Mouse (Mus musculus) neural tube, embryonic 12.5 days (tissue): ENCODE measurements around the gene Nav2. TPM values are rescaled to one million over a fixed set of nuclear protein-coding genes. Genes with fewer than 3 reads are reported as not detected.

Experiments
- ATAC-seq: fragments of 200-750 bp; cut with Nextera tagmentation; 2 replicates; pipeline ENCODE4 v1.8.0; 2017; ENCODE audit warnings: low read depth, mild to moderate bottlenecking, moderate TSS enrichment, moderate library complexity; ENCODE audit not compliant: low FRiP score
- H3K27ac ChIP-seq: fragments of 300-500 bp; sonication (generic); 2 replicates; pipeline ENCODE4 v1.5.1; 2016
- H3K27me3 ChIP-seq: fragments of 300-500 bp; sonication (generic); replicated peaks from 2 replicates; pipeline ENCODE4 v1.6.1; 2016; ENCODE audit warnings: mild to moderate bottlenecking
- H3K36me3 ChIP-seq: fragments of 300-500 bp; sonication (generic); 2 replicates; pipeline ENCODE4 v1.6.1; 2016; ENCODE audit warnings: mild to moderate bottlenecking
- H3K4me1 ChIP-seq: fragments of 300-500 bp; sonication (generic); 2 replicates; pipeline ENCODE4 v1.6.1; 2016
- H3K4me2 ChIP-seq: fragments of 300-500 bp; sonication (generic); replicated peaks from 2 replicates; pipeline ENCODE4 v1.6.1; 2016; ENCODE audit warnings: mild to moderate bottlenecking
- H3K4me3 ChIP-seq: fragments of 300-500 bp; sonication (generic); 2 replicates; pipeline ENCODE4 v1.5.1; 2016
- H3K9ac ChIP-seq: fragments of 300-500 bp; sonication (generic); 2 replicates; pipeline ENCODE4 v1.6.1; 2016; ENCODE audit warnings: mild to moderate bottlenecking
- H3K9me3 ChIP-seq: fragments of 300-500 bp; sonication (generic); 2 replicates; pipeline ENCODE4 v1.6.1; 2016; ENCODE audit warnings: mild to moderate bottlenecking
- WGBS: fragments of 180-500 bp; shearing (Covaris S2); methylation state at CpG from one replicate; pipeline ENCODE4 v1.1.7; 2016; 5-methylcytosine and 5-hydroxymethylcytosine counted together
- polyA plus RNA-seq: library from polyadenylated mRNA; unstranded; fragments of >200 nt; fragmentation: Nextera tagmentation; extraction: Ambion mirVana; gene quantifications from 2 replicates; pipeline ENCODE4 v1.2.1, GENCODE M21; 2016

Nav2 gene
- polyA plus RNA-seq, 1 experiment from 2014 or later, result 25.2 TPM

GRCm38 (mm10) chr7:49639864-49640708 lies 731.6 kb downstream of the Nav2 start:
- 0 out of 2 replicates have a peak, but pooled peaks cover 4% of the 10 kb centered on the region for H3K9me3 ChIP-seq
- H3K4me2 ChIP-seq, result no peak overlapping the region
- H3K4me3 ChIP-seq, result no peak overlapping the region
- 5% methylated on average over 18 of the region's 18 CpGs for WGBS
- no peak overlapping the region for H3K27ac ChIP-seq
- H3K36me3 ChIP-seq, result no peaks in the 10 kb centered on the region
- H3K27me3 ChIP-seq, result peaks cover 100% of the 10 kb centered on the region
- H3K9ac ChIP-seq, result no peak overlapping the region
- no peak for ATAC-seq
- peaks cover 8% of the 10 kb centered on the region; the same call in 1 of the 2 replicates for H3K4me1 ChIP-seq

- Histone ChIP-seq H3K27ac (no peak overlapping the region), H3K4me1 (peaks cover 4% of the 10 kb centered on the region; the same call in 1 of the 2 replicates), H3K36me3 (no peaks in the 10 kb centered on the region), H3K9me3 (peaks cover 8% of the 10 kb centered on the region), H3K27me3 (peaks cover 100% of the 10 kb centered on the region), H3K9ac (no peak overlapping the region), H3K4me2 (no peak overlapping the region), H3K4me3 (no peak overlapping the region)
- ATAC-seq, result no peak
- WGBS, result 12% methylated on average over 3 of the region's 3 CpGs
Observed at GRCm38 (mm10) chr7:49640709-49641305, 732.3 kb downstream of the Nav2 start.

Other genes with a start within 250 kb of the Nav2 start
- gene Zdhhc13, start 119.7 kb upstream of the Nav2 start, polyA plus RNA-seq, result 34.0 and 42.6 TPM in 2 replicates
- gene Csrp3, start 60.7 kb upstream of the Nav2 start, polyA plus RNA-seq, result 0.67 and 3.0 TPM in 2 replicates
- 9.2 and 12.6 TPM in 2 replicates for gene E2f8, start 27.1 kb upstream of the Nav2 start, polyA plus RNA-seq